Mouse (Mus musculus) liver, adult 2 months (tissue): Measurements from ENCODE around the gene Creb3.

ENCODE experiments used
- CTCF ChIP-seq: fragments of 200-500 bp; IDR thresholded peaks from 2 replicates; pipeline ENCODE4 v1.5.1; 2011; ENCODE audit warnings: low read depth, low read length, control low read depth
- POLR2A ChIP-seq: fragments of 200-500 bp; IDR thresholded peaks from 2 replicates; pipeline ENCODE4 v1.6.1; 2011; ENCODE audit warnings: low read length, control low read depth; ENCODE audit not compliant: insufficient read depth; ENCODE audit errors: extremely low read depth

DNA sequence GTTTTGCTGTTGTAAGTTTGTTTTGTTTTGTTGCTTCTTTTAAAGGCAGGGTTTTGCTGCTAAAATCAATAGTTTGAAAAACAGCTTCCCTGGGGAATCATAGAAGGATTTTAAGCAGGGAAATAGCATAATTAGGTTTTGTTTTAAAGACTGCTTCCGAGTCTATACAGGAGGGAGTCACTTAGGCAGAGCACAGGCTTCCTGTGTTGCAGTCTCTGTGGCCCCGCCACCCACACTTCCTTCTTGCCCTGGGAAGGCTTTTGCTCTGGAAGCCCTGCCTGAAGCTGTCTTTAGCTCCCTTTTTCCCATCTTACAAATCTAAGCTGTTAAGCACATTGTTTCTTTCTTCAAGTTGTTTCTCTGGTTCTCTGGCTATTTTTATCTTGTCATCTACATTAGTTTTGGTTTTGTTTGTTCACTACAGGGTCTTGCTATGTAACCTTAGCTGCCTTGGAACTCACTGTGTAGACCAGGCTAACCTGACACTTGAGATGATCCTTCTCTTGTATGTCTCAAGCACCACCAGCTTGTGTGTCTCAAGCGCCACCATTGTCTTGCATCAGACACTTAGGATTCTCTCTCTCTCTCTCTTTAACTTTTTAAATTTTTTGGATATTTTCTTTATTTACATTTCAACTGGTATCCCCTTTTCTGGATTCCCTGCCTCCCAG lies 51.1 kb downstream of the Creb3 start:
- TF ChIP-seq CTCF: no peak
- TF ChIP-seq POLR2A: no peak
